Mouse (Mus musculus): Measurements from ENCODE around the gene Dcun1d2.

DNA sequence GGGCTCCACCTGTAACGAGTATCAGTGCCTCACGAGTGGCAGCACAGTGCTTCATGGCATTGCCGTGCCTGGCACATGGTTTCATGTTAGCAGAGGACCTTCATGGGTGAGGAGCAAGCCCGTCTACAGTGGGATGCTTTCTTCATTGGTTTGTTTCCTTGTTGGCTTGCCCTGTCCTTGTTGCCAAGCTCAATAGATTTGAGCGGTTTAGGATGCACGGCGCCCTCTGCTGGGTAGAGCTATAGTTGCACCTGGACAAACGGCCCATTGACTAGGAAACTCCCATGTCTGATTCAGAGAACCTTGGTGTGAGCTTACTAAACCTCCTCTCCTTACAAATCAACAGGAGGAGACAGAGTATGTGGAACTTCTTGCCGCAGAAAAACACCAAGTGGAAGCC lies 4.4 kb upstream of the Dcun1d2 start:
- TF ChIP-seq CTCF (IDR thresholded peaks at IDR 0.05; ENCODE audit: extremely low read depth, insufficient read length, insufficient replicate concordance, low read depth, low read length) (peak; percentile 90; the same call in 1 of the 2 replicates), POLR2A (IDR thresholded peaks at IDR 0.05; ENCODE audit: low read depth, low read length) (no peak)
